Mouse (Mus musculus) midbrain, embryonic 12.5 days (tissue): ENCODE data around the gene Ldhb. TPM values are rescaled to one million over a fixed set of nuclear protein-coding genes. Genes with fewer than 3 reads are reported as not detected.
"Not testable (repeated sequence)": the region's sequence is repeated elsewhere in the genome, so short reads cannot be mapped to it uniquely, and the experiment has no call there.

ENCODE experiments used
- ATAC-seq: fragments of 200-750 bp; cut with Nextera tagmentation; 2 replicates; pipeline ENCODE4 v1.8.0; 2017; ENCODE audit warnings: low read depth, moderate TSS enrichment, moderate library complexity; ENCODE audit not compliant: low FRiP score
- H3K27ac ChIP-seq: fragments of 300-500 bp; sonication (generic); replicated peaks from 2 replicates; pipeline ENCODE4 v1.5.1; 2016; ENCODE audit warnings: mild to moderate bottlenecking
- H3K27me3 ChIP-seq: fragments of 300-500 bp; sonication (generic); 2 replicates; pipeline ENCODE4 v1.6.1; 2016; ENCODE audit warnings: mild to moderate bottlenecking
- H3K36me3 ChIP-seq: fragments of 300-500 bp; sonication (generic); 2 replicates; pipeline ENCODE4 v1.6.1; 2016
- H3K4me1 ChIP-seq: fragments of 300-500 bp; sonication (generic); 2 replicates; pipeline ENCODE4 v1.6.1; 2016
- H3K4me2 ChIP-seq: fragments of 300-500 bp; sonication (generic); replicated peaks from 2 replicates; pipeline ENCODE4 v1.6.1; 2016; ENCODE audit warnings: mild to moderate bottlenecking, moderate library complexity
- H3K4me3 ChIP-seq: fragments of 300-500 bp; sonication (generic); 2 replicates; pipeline ENCODE4 v1.5.1; 2016; ENCODE audit warnings: mild to moderate bottlenecking
- H3K9ac ChIP-seq: fragments of 300-500 bp; sonication (generic); replicated peaks from 2 replicates; pipeline ENCODE4 v1.6.1; 2016; ENCODE audit warnings: mild to moderate bottlenecking, moderate library complexity
- H3K9me3 ChIP-seq: fragments of 300-500 bp; sonication (generic); 2 replicates; pipeline ENCODE4 v1.6.1; 2016; ENCODE audit warnings: mild to moderate bottlenecking
- WGBS: fragments of 180-500 bp; shearing (Covaris S2); methylation state at CpG from one replicate; pipeline ENCODE4 v1.1.7; 2016; 5-methylcytosine and 5-hydroxymethylcytosine counted together
- polyA plus RNA-seq: library from polyadenylated mRNA; unstranded; fragments of >200 nt; fragmentation: Nextera tagmentation; extraction: Ambion mirVana; gene quantifications from 2 replicates; pipeline ENCODE4 v1.2.1, GENCODE M21; 2016

Ldhb gene
- polyA plus RNA-seq, 1 experiment from 2014 or later, result 388 TPM

DNA sequence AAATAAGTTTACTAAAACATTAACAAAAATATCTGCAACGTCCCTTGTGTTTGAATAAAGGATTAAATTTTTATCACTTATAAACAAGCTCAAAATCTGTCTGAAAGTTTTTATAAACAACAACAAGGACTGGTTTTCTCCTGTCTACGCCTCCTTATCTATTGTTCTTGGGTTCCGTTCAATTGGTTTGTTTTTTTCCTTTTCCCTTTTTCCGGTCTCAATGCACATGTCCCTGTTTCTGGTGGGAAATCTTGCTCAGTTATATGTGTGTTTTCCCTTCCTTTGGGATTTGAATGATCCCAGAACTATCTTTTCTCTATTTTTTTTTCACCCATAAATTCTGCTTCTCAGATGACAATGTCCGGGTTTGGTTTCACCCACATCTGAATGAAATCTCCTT is 25.7 kb upstream of the Ldhb start:
- 83% methylated on average over 5 of the region's 5 CpGs for WGBS
- H3K4me3 ChIP-seq, result no peak overlapping the region
- H3K36me3 ChIP-seq, result no peaks in the 10 kb centered on the region
- H3K27ac ChIP-seq, result no peak overlapping the region
- no peak overlapping the region for H3K4me2 ChIP-seq
- no peaks in the 10 kb centered on the region for H3K27me3 ChIP-seq
- H3K9ac ChIP-seq, result no peak overlapping the region
- H3K9me3 ChIP-seq, result no peaks in the 10 kb centered on the region
- H3K4me1 ChIP-seq, result no peaks in the 10 kb centered on the region
- no peak for ATAC-seq

DNA sequence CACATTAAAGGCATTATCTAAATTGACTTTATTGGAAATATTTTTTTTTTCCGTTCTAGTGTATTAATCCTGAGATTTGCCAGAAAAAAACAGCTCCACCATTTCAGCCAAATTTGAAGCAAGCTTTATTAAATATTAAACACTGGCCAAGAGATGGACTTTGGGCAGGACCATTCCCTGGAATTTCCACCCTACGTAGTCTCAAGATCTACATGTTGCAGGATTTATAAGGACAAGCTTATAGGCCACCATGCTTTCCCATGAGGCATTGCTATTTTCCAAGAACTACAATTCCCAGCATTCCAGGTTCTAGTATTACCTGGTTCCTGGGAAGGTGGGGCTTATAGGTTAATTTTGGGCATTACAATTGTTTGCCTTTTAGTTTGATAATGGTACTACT is 24.9 kb upstream of the Ldhb start:
- Histone ChIP-seq H3K9ac (no peak overlapping the region), H3K36me3 (no peaks in the 10 kb centered on the region), H3K27me3 (no peaks in the 10 kb centered on the region), H3K9me3 (no peaks in the 10 kb centered on the region), H3K4me3 (no peak overlapping the region), H3K4me2 (no peak overlapping the region), H3K4me1 (no peaks in the 10 kb centered on the region), H3K27ac (no peak overlapping the region)
- WGBS, result 90% methylated on average over 2 of the region's 2 CpGs
- ATAC-seq, result no peak

DNA sequence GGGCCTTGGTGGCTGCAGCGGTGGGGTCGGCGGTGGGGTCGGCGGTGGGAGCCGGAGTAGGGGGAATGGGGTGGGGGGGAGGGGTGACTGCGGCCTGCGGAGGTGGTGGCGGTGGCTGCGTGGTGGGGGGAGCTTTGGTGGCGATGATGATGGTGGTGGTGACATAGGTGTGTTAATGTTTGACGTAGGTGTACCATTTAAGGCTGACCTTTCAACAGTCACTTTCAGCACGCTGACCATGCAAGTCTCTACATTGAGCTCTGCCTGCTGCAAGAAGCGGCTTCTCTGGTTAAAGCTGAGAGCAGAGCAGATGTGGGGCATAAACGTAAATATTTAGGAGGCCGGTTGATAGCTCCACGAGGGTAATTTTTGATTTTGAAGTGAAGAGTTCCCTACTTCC is 24.4 kb upstream of the Ldhb start:
- H3K4me2 ChIP-seq, result no peak overlapping the region
- no peak overlapping the region for H3K27ac ChIP-seq
- H3K9ac ChIP-seq, result no peak overlapping the region
- H3K36me3 ChIP-seq, result no peaks in the 10 kb centered on the region
- H3K9me3 ChIP-seq, result no peaks in the 10 kb centered on the region
- H3K4me3 ChIP-seq, result no peak overlapping the region
- H3K27me3 ChIP-seq, result no peaks in the 10 kb centered on the region
- 93% methylated on average over 17 of the region's 17 CpGs for WGBS
- no peak for ATAC-seq
- H3K4me1 ChIP-seq, result no peaks in the 10 kb centered on the region

GRCm38 (mm10) chr6:142530378-142530777 is 22.6 kb upstream of the Ldhb start:
- Histone ChIP-seq H3K4me2 (no peak overlapping the region), H3K36me3 (no peaks in the 10 kb centered on the region), H3K9me3 (no peaks in the 10 kb centered on the region), H3K4me1 (no peaks in the 10 kb centered on the region), H3K9ac (no peak overlapping the region), H3K27ac (no peak overlapping the region), H3K4me3 (no peak overlapping the region), H3K27me3 (no peaks in the 10 kb centered on the region)
- no peak for ATAC-seq
- WGBS, result 86% methylated on average over 5 of the region's 5 CpGs

DNA sequence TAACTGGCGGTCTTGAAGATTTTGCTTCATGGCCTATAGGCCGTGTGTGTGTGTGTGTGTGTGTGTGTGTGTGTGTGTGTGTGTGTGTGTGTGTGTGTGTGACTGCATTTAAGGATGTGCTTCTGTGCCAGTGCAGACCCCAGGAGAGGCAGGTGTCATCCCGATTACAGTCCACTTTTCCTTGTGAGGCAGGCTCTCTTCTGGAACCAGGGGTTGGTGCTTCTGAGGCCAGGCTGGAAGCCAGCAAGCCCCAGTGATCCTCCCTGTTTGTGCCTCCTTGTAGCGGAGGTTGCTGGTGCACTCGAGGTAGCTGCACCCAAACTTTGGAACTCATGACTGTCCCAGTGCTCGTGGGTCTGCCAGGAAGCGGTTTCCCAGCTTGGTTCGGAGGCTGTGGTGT is 21.9 kb upstream of the Ldhb start:
- no peak overlapping the region for H3K4me3 ChIP-seq
- no peaks in the 10 kb centered on the region for H3K4me1 ChIP-seq
- 85% methylated on average over 8 of the region's 8 CpGs for WGBS
- H3K4me2 ChIP-seq, result no peak overlapping the region
- ATAC-seq, result no peak
- no peaks in the 10 kb centered on the region for H3K27me3 ChIP-seq
- no peaks in the 10 kb centered on the region for H3K36me3 ChIP-seq
- no peak overlapping the region for H3K9ac ChIP-seq
- no peak overlapping the region for H3K27ac ChIP-seq
- H3K9me3 ChIP-seq, result no peaks in the 10 kb centered on the region

GRCm38 (mm10) chr6:142527931-142528562 is 20.3 kb upstream of the Ldhb start:
- Histone ChIP-seq H3K4me3 (no peak overlapping the region), H3K36me3 (no peaks in the 10 kb centered on the region), H3K27me3 (no peaks in the 10 kb centered on the region), H3K9ac (no peak overlapping the region), H3K9me3 (no peaks in the 10 kb centered on the region), H3K4me2 (no peak overlapping the region), H3K27ac (no peak overlapping the region), H3K4me1 (no peaks in the 10 kb centered on the region)
- WGBS, result 70% methylated on average over 1 of the region's 1 CpGs
- no peak for ATAC-seq

DNA sequence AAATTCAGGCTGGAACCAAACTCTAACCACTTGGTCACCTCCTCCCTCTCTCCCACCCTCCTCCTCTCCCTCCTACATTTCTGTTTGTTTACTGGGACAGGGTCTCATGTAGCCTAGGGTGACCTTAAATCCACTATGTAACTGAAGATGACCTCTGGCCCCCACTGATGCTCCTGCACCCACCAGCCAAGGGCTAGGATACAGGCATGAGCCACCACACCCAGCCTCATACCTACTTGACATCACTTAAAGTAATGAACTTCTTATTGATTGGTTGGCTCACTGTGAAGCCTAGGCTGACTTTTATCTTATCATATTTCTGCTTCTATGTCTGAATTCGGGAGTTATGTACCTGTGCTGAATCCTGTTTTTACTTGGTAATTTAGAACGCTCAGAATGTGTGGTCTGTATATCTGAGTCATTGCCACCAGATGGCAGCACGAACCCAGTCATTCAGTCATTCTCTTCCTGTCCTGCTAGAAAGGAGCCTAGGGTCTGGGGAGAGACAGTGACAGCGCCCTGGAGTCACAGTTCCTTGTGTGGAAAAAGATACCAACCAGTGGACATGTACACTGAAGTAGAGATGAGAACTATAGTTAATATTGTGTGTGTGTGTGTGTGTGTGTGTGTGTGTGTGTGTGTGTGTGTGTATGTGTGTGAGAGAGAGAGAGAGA is 17.0 kb upstream of the Ldhb start:
- Histone ChIP-seq H3K4me1 (no peaks in the 10 kb centered on the region), H3K27ac (no peak overlapping the region), H3K36me3 (no peaks in the 10 kb centered on the region), H3K4me3 (no peak overlapping the region), H3K27me3 (no peaks in the 10 kb centered on the region; the same call in 1 of the 2 replicates), H3K9me3 (no peaks in the 10 kb centered on the region), H3K4me2 (no peak overlapping the region), H3K9ac (no peak overlapping the region)
- WGBS, result 9% methylated on average over 4 of the region's 4 CpGs
- ATAC-seq, result peak; percentile 76

DNA sequence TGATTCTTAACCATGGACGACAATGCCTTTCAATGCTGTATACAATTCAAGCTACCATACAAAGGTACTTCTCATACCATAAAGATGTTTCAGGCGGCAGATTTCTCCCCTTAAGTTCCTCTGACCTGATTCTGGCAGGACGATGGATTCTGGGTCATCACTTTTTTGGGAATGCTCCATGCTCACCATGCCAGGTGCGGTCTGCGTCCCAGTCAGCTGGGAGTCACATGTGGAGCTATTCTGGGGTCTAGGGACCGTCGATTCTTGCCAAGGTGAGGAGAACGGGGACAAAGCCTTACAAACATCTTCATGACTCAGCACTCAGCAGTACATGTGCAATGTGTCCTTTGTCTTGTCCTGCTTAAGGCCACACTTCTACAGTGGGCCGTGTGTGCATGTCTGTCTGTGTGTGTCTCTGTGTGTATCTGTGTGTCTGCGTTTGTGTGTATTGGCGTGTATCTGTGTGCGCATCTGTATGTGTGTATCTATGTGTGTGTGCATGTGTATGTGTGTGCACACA is 13.9 kb upstream of the Ldhb start:
- Histone ChIP-seq H3K9ac (no peak overlapping the region), H3K27me3 (no peaks in the 10 kb centered on the region; the same call in 1 of the 2 replicates), H3K9me3 (no peaks in the 10 kb centered on the region), H3K4me3 (no peak overlapping the region), H3K27ac (no peak overlapping the region), H3K4me2 (no peak overlapping the region), H3K4me1 (no peaks in the 10 kb centered on the region), H3K36me3 (no peaks in the 10 kb centered on the region)
- no peak for ATAC-seq
- WGBS, result 83% methylated on average over 12 of the region's 12 CpGs

DNA sequence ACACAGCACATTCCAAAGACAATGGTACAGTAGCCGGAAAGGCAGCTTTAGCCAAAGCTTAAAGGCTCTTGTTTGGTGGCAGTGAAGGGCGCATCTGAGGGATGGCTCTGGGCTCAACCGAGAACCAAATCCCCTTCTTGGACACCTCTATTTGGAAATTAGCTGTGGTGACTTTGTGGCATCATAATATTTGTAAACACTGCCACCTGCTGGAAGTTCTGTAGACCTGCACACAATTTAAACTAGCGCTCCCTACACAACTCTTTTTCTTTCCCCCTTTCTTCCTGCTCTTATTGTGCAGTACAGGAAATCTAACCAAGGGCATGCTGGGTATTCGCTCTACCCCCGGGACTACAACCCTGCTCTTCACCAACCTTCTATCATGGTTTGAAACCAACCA is 11.4 kb upstream of the Ldhb start:
- H3K4me1 ChIP-seq, result no peaks in the 10 kb centered on the region
- H3K4me2 ChIP-seq, result no peak overlapping the region
- no peak overlapping the region for H3K27ac ChIP-seq
- H3K27me3 ChIP-seq, result peaks cover 3% of the 10 kb centered on the region
- no peak overlapping the region for H3K9ac ChIP-seq
- H3K36me3 ChIP-seq, result no peaks in the 10 kb centered on the region
- peak; percentile 47; the same call in 1 of the 2 replicates for ATAC-seq
- H3K4me3 ChIP-seq, result no peak overlapping the region
- no peaks in the 10 kb centered on the region for H3K9me3 ChIP-seq
- 12% methylated on average over 6 of the region's 6 CpGs for WGBS

DNA sequence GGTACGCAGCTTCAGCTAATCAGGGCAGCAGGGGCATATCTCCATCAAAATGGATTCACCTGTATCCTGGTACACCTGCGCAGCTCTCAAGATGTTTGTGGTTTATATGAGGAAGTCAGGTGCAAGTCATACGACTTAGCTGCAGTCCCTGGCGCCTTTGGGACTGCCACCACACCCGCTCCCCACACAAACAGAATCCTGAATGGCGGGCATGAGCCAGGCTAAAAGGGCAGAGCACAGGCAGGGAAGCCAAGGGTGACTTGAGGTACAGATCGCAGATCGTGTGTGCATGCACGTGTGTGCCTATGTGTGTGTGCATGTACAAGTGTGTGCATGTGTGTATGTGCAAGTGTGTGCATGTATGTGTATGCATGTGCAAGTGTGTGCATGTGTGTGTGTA is 7.6 kb upstream of the Ldhb start:
- H3K4me3 ChIP-seq, H3K4me1 ChIP-seq, H3K36me3 ChIP-seq, H3K4me2 ChIP-seq, H3K9me3 ChIP-seq, H3K27ac ChIP-seq, ATAC-seq, H3K27me3 ChIP-seq, H3K9ac ChIP-seq: not testable (repeated sequence)
- WGBS, result 73% methylated on average over 9 of the region's 9 CpGs

GRCm38 (mm10) chr6:142514912-142515311 is 7.2 kb upstream of the Ldhb start:
- Histone ChIP-seq H3K4me2 (no peak overlapping the region), H3K4me1 (no peaks in the 10 kb centered on the region), H3K9ac (no peak overlapping the region), H3K27ac (no peak overlapping the region), H3K4me3 (no peak overlapping the region), H3K27me3 (peaks cover 10% of the 10 kb centered on the region; the same call in 1 of the 2 replicates), H3K36me3 (no peaks in the 10 kb centered on the region), H3K9me3 (no peaks in the 10 kb centered on the region)
- peak; percentile 42; the same call in 1 of the 2 replicates for ATAC-seq
- 1% methylated on average over 10 of the region's 10 CpGs for WGBS

GRCm38 (mm10) chr6:142512902-142513301 is 5.1 kb upstream of the Ldhb start:
- peaks cover 22% of the 10 kb centered on the region for H3K27me3 ChIP-seq
- H3K9ac ChIP-seq, result no peak overlapping the region
- WGBS, result 65% methylated on average over 3 of the region's 3 CpGs
- no peaks in the 10 kb centered on the region for H3K9me3 ChIP-seq
- no peak for ATAC-seq
- peaks cover 5% of the 10 kb centered on the region for H3K4me1 ChIP-seq
- no peak overlapping the region for H3K4me3 ChIP-seq
- H3K4me2 ChIP-seq, result no peak overlapping the region
- H3K36me3 ChIP-seq, result no peaks in the 10 kb centered on the region
- no peak overlapping the region for H3K27ac ChIP-seq
